Mouse (Mus musculus): ENCODE data around the gene Zfp385a. TPM values are rescaled to one million over a fixed set of nuclear protein-coding genes. Genes with fewer than 3 reads are reported as not detected.

Zfp385a gene
- total RNA-seq, 2 experiments from 2014 or later: 12.9 to 13.0 TPM

GRCm38 (mm10) chr15:103268903-103269302 is 71.0 kb downstream of the Zfp385a start:
- no peak for DNase-seq
- intact Hi-C loops (cut with DNase I): no loop called here

GRCm38 (mm10) chr15:103264794-103265193 is 75.1 kb downstream of the Zfp385a start:
- no peak for DNase-seq
- intact Hi-C loops (cut with DNase I): no loop called here

Small RNAs within 50 kb of the gene (microRNA-seq; reads per million reads assigned to microRNA genes)
- 76.0 to 92.5 reads per million in 2 experiments for gene Mir148b (ENCODE audit: borderline number of aligned reads in 2 of 2)
- 0 to 2.0 reads per million in 2 experiments for gene Mir6963 (ENCODE audit: borderline number of aligned reads in 2 of 2)

Other genes with a start within 250 kb of the Zfp385a start
- gene Smug1, start 173.0 kb downstream of the Zfp385a start, total RNA-seq (2021): 10 to 100 TPM; 13.2 to 15.7 TPM
- 10 to 100 TPM; 54.2 to 58.7 TPM for gene Cbx5, start 100.3 kb downstream of the Zfp385a start, total RNA-seq (2021)
- 100 to 1,000 TPM; 140 to 154 TPM for gene Hnrnpa1, start 99.7 kb downstream of the Zfp385a start, total RNA-seq (2021)
- under 1 TPM; 0.67 to 0.73 TPM for gene Nfe2, start 81.7 kb downstream of the Zfp385a start, total RNA-seq (2021)
- 10 to 100 TPM; 56.6 to 56.9 TPM for gene Copz1, start 67.4 kb downstream of the Zfp385a start, total RNA-seq (2021)
- not detected for gene Gpr84, start 29.5 kb downstream of the Zfp385a start, total RNA-seq (2021)
- 10 to 100 TPM; 46.1 to 47.1 TPM for gene Itga5, start 26.7 kb upstream of the Zfp385a start, total RNA-seq (2021)
- gene Gtsf1, start 90.4 kb upstream of the Zfp385a start, total RNA-seq (2021): not detected
- gene Gtsf2, start 108.4 kb upstream of the Zfp385a start, total RNA-seq (2021): not detected
- gene Nckap1l, start 113.7 kb upstream of the Zfp385a start, total RNA-seq (2021): 1 to 10 TPM; 3.6 to 5.7 TPM
- 1 to 10 TPM; 1.2 to 1.5 TPM for gene Pde1b, start 162.9 kb upstream of the Zfp385a start, total RNA-seq (2021)
- gene Ppp1r1a, start 197.9 kb upstream of the Zfp385a start, total RNA-seq (2021): 10 to 100 TPM in 1 of 2 experiments, 1 to 10 TPM in 1; 9.4 to 10.1 TPM
- gene Glycam1, start 225.0 kb upstream of the Zfp385a start, total RNA-seq (2021): not detected

All from heart, postnatal 36 days (tissue).